Mouse (Mus musculus): ENCODE measurements around the gene Fndc3a.

Fndc3a gene

GRCm38 (mm10) chr14:72709710-72710340, at the start of gene Fndc3a:
TSS of gene Fndc3a (minus strand) at chr14:72710003.
- DNase-seq = peak; percentile 91

GRCm38 (mm10) chr14:72752893-72753292, 43.1 kb upstream of the Fndc3a start:
- no peak for DNase-seq

- DNase-seq = no peak
These were observed 40.8 kb upstream of the Fndc3a start for GRCm38 (mm10) chr14:72750426-72751182.

GRCm38 (mm10) chr14:72748331-72748730, 38.5 kb upstream of the Fndc3a start:
- DNase-seq = no peak

GRCm38 (mm10) chr14:72741667-72742066, 31.9 kb upstream of the Fndc3a start:
- DNase-seq = no peak

GRCm38 (mm10) chr14:72740336-72740735, 30.5 kb upstream of the Fndc3a start:
- no peak for DNase-seq

GRCm38 (mm10) chr14:72739484-72740208, 29.8 kb upstream of the Fndc3a start:
- DNase-seq = no peak

- DNase-seq = no peak
These were observed 29.0 kb upstream of the Fndc3a start for GRCm38 (mm10) chr14:72738776-72739175.

- no peak for DNase-seq
These were observed 28.4 kb upstream of the Fndc3a start for GRCm38 (mm10) chr14:72738217-72738616.

- DNase-seq = no peak
These were observed 16.1 kb upstream of the Fndc3a start for GRCm38 (mm10) chr14:72725865-72726264.

GRCm38 (mm10) chr14:72722274-72723053, 12.7 kb upstream of the Fndc3a start:
- DNase-seq = no peak

- no peak for DNase-seq
These were observed 6.4 kb upstream of the Fndc3a start for GRCm38 (mm10) chr14:72716175-72716574.

GRCm38 (mm10) chr14:72711130-72711529, 1.3 kb upstream of the Fndc3a start:
- no peak for DNase-seq

- DNase-seq = no peak
These were observed 681 bp upstream of the Fndc3a start for GRCm38 (mm10) chr14:72710341-72711027.

GRCm38 (mm10) chr14:72709091-72709709, 603 bp downstream of the Fndc3a start:
- peak; percentile 81 for DNase-seq

- no peak for DNase-seq
These were observed 1.2 kb downstream of the Fndc3a start for GRCm38 (mm10) chr14:72708581-72708991.

- no peak for DNase-seq
These were observed 9.7 kb downstream of the Fndc3a start for GRCm38 (mm10) chr14:72700056-72700455.

- DNase-seq = no peak
These were observed 18.4 kb downstream of the Fndc3a start for GRCm38 (mm10) chr14:72691406-72691805.

- no peak for DNase-seq
These were observed 20.3 kb downstream of the Fndc3a start for GRCm38 (mm10) chr14:72689525-72689924.

- DNase-seq = no peak
These were observed 24.9 kb downstream of the Fndc3a start for GRCm38 (mm10) chr14:72684857-72685370.

GRCm38 (mm10) chr14:72677247-72677646, 32.6 kb downstream of the Fndc3a start:
- no peak for DNase-seq

- no peak for DNase-seq
These were observed 37.9 kb downstream of the Fndc3a start for GRCm38 (mm10) chr14:72671911-72672310.
